Mouse (Mus musculus) brain, embryonic 14.5 days (tissue): ENCODE data around the gene Srgap3. TPM values are rescaled to one million over a fixed set of nuclear protein-coding genes. Genes with fewer than 3 reads are reported as not detected.

Source experiments
- DNase-seq: peaks from one replicate; pipeline ENCODE4 v3.0.0-alpha.2; 2011; ENCODE audit warnings: low read depth
- CTCF ChIP-seq: fragments of 200-500 bp; IDR thresholded peaks from 2 replicates; pipeline ENCODE4 v1.5.1; 2012; ENCODE audit warnings: inconsistent platforms, mild to moderate bottlenecking, moderate library complexity, borderline replicate concordance; ENCODE audit not compliant: insufficient read depth, insufficient read length; ENCODE audit errors: extremely low read depth
- POLR2A ChIP-seq: fragments of 200-500 bp; IDR thresholded peaks from 2 replicates; pipeline ENCODE4 v1.6.1; 2012; ENCODE audit warnings: mild to moderate bottlenecking, inconsistent platforms, borderline replicate concordance; ENCODE audit not compliant: poor library complexity, insufficient read depth, insufficient read length, severe bottlenecking; ENCODE audit errors: extremely low read depth
- polyA plus RNA-seq: library from polyadenylated mRNA; depleted of rRNA; stranded (reverse); fragments of >200 nt; gene quantifications from 2 replicates; pipeline ENCODE4 v1.2.3, GENCODE M21; 2012

Gene Srgap3
- polyA plus RNA-seq, 1 experiment = 112 TPM

GRCm38 (mm10) chr6:112925234-112925975 lies 21.7 kb downstream of the Srgap3 start:
- peak; percentile 54 for DNase-seq
- no peak for TF ChIP-seq CTCF
- TF ChIP-seq POLR2A = no peak

- DNase-seq = no peak
- TF ChIP-seq CTCF = no peak
- no peak for TF ChIP-seq POLR2A
Observed at GRCm38 (mm10) chr6:112924606-112925141, 22.4 kb downstream of the Srgap3 start.

- no peak for DNase-seq
- TF ChIP-seq CTCF (no peak), POLR2A (no peak)
Observed at GRCm38 (mm10) chr6:112920619-112921195, 26.4 kb downstream of the Srgap3 start.

DNA sequence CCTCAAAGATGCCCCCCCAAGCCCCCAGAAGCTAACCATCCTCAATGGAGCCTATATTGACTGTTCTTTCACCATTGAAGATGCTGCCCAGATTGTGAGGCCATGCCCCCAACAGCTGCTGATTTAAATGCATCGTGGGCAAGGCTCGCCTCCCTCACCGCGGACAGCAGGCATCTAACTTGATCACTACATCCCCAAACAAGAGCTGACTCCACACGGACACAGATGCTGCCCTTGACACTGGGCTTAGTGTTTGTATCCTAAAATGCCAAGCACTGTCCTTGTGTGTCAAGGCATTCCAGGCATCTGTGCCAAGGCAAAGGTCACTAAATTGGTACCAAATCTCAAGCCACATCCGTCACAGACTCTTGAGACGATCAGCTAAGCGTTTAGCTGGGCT lies 29.3 kb downstream of the Srgap3 start:
- DNase-seq = no peak
- TF ChIP-seq POLR2A (no peak), CTCF (no peak)

DNA sequence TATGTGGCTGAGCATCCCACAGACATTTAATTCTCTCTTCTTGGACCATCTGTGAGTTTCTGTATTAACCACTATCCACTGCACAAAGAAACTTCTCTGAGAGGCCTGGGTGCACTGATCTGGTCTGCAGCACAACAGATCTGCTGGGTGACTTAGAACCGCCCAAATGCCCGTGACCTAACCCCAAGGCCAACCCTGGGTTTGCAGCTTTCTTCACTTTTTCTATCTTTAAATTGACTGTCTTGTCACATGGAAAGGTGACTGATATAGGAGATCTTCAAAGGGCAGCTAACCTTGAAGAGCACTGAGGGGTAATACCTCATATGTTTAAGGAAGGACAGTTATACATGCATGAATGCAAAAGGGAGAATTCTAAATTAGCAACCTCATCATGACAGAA lies 30.8 kb downstream of the Srgap3 start:
- TF ChIP-seq CTCF (no peak), POLR2A (no peak)
- no peak for DNase-seq

GRCm38 (mm10) chr6:112912552-112912951 lies 34.5 kb downstream of the Srgap3 start:
- DNase-seq = no peak

DNA sequence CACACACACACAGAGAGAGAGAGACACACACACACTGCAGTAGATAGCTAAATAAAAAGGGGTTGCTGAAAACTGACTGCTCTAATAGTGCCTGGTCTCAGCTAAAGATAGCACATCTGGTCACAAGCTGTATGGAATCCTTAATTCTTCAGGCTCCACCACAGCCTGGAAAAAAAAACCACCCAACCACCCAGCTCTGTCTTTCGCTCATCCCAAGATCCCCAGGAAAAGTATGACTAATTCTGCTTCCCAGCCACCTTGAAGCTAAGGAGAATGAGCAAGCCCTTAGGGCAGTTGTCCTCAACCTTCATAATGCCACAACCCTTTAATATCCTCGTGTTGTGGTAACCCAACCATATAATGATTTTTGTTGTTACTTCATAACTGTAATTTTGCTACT lies 37.4 kb downstream of the Srgap3 start:
- TF ChIP-seq POLR2A = no peak
- no peak for DNase-seq

More at GRCm38 (mm10) chr6:112912552-112912951, 34.5 kb downstream of the Srgap3 start:
- TF ChIP-seq POLR2A = no peak
- TF ChIP-seq CTCF = no peak

- no peak for TF ChIP-seq POLR2A
- TF ChIP-seq CTCF = no peak
- no peak for DNase-seq
Observed at GRCm38 (mm10) chr6:112907887-112908584, 39.0 kb downstream of the Srgap3 start.

DNA sequence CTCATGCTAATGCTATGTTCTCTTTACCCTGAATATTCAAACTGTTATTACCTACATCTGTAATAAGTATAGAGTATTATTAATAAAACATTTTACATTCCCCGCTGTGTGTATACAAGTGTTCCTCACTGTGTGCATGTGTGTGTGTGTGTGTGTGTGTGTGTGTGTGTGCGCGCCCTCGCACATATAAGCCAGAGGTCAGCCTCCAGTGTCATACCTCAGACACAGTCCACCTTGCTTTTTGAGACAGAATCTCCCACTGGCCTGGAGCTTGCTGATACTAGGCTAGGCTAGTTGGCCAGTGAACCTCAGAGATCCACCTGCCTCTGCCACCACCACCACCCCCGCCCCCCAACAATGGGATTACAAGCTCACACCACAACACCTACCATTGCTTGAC lies 43.3 kb downstream of the Srgap3 start:
- TF ChIP-seq CTCF (no peak), POLR2A (no peak)
- DNase-seq = no peak

DNA sequence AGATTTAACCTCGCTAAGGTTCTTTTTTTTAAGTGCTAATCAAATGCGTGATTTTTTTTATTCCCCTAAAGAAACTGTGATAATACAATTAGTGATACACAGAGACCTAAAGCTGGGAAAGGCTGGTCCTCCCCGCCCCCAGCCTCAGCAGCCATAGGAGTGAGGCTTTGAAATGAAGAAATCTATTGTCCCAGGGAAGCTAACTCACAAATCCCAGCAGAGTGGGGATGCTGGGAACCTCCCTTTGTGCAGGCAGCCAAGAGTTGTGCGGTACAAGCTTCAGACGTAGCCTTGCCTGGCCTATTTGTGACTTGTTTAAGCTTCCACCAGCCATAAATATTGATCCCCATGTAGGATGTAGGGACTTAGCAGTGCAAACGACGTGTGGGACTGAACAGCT lies 43.8 kb downstream of the Srgap3 start:
- no peak for TF ChIP-seq CTCF
- DNase-seq = peak; percentile 93

GRCm38 (mm10) chr6:112902791-112903190 lies 44.3 kb downstream of the Srgap3 start:
- TF ChIP-seq POLR2A = no peak
- TF ChIP-seq CTCF = no peak
- peak; percentile 80 for DNase-seq
